Mouse (Mus musculus): Measurements from ENCODE around the gene Med21. TPM values are rescaled to one million over a fixed set of nuclear protein-coding genes. Genes with fewer than 3 reads are reported as not detected.

Med21 gene
- polyA plus RNA-seq, 2 experiments = 44.7 to 65.8 TPM

GRCm38 (mm10) chr6:146686463-146687196 lies 44.3 kb downstream of the Med21 start:
- TF ChIP-seq EP300 (IDR thresholded peaks at IDR 0.05; ENCODE audit: low read depth) = no peak
- TF ChIP-seq CTCF (IDR thresholded peaks at IDR 0.05; ENCODE audit: low read depth) = no peak
- Histone ChIP-seq H3K9ac (replicated peaks) (no peak overlapping the region), H3K9me3 (ENCODE audit: control insufficient read depth, low read length) (no peaks in the 10 kb centered on the region), H3K4me2 (ENCODE audit: low read depth) (no peak overlapping the region), H3K4me3 (ENCODE audit: insufficient read depth in 1 of 2, low read depth in 2 of 2, low read length in 2 of 2) (no peak overlapping the region), H3K4me1 (replicated peaks; ENCODE audit: control insufficient read depth in 2 of 2, insufficient read depth in 2 of 2, low read length in 1 of 2) (peaks cover 0 to 2% of the 10 kb centered on the region in 2 experiments; a peak in 1 of 4 replicates), H3K27ac (no peak overlapping the region), H3K36me3 (replicated peaks; ENCODE audit: control insufficient read depth, insufficient read depth, low read depth) (no peaks in the 10 kb centered on the region), H3K27me3 (ENCODE audit: control insufficient read depth, insufficient read depth, low read length) (no peaks in the 10 kb centered on the region)
- 32% methylated on average over 5 of the region's 5 CpGs for WGBS (ENCODE audit: insufficient replicate concordance)
- ATAC-seq (ENCODE audit: insufficient read depth) (no peak), DNase-seq (ENCODE audit: low read depth in 3 of 3, low spot score in 3 of 3) (no peak)

GRCm38 (mm10) chr6:146688010-146688409 lies 45.7 kb downstream of the Med21 start:
- Histone ChIP-seq H3K27me3 (ENCODE audit: control insufficient read depth, insufficient read depth, low read length) (no peaks in the 10 kb centered on the region), H3K27ac (no peak overlapping the region), H3K9ac (replicated peaks) (no peak overlapping the region), H3K36me3 (replicated peaks; ENCODE audit: control insufficient read depth, insufficient read depth, low read depth) (no peaks in the 10 kb centered on the region), H3K4me2 (ENCODE audit: low read depth) (no peak overlapping the region), H3K4me1 (replicated peaks; ENCODE audit: control insufficient read depth in 2 of 2, insufficient read depth in 2 of 2, low read length in 1 of 2) (peaks cover 0 to 2% of the 10 kb centered on the region in 2 experiments; a peak in 1 of 4 replicates), H3K4me3 (ENCODE audit: insufficient read depth in 1 of 2, low read depth in 2 of 2, low read length in 2 of 2) (no peak overlapping the region), H3K9me3 (ENCODE audit: control insufficient read depth, low read length) (no peaks in the 10 kb centered on the region)
- TF ChIP-seq EP300 (IDR thresholded peaks at IDR 0.05; ENCODE audit: low read depth) (no peak), CTCF (IDR thresholded peaks at IDR 0.05; ENCODE audit: low read depth) (no peak)
- ATAC-seq (ENCODE audit: insufficient read depth) (no peak), DNase-seq (ENCODE audit: low read depth in 3 of 3, low spot score in 3 of 3) (no peak)
- WGBS (ENCODE audit: insufficient replicate concordance) = 57% methylated on average over 7 of the region's 7 CpGs

- 76% methylated on average over 5 of the region's 5 CpGs for WGBS (ENCODE audit: insufficient replicate concordance)
- Histone ChIP-seq H3K36me3 (replicated peaks; ENCODE audit: control insufficient read depth, insufficient read depth, low read depth) (no peaks in the 10 kb centered on the region), H3K9me3 (ENCODE audit: control insufficient read depth, low read length) (no peaks in the 10 kb centered on the region), H3K9ac (replicated peaks) (no peak overlapping the region), H3K4me1 (replicated peaks; ENCODE audit: control insufficient read depth in 2 of 2, insufficient read depth in 2 of 2, low read length in 1 of 2) (peaks cover 0 to 2% of the 10 kb centered on the region in 2 experiments; a peak in 1 of 4 replicates), H3K4me3 (ENCODE audit: insufficient read depth in 1 of 2, low read depth in 2 of 2, low read length in 2 of 2) (no peak overlapping the region), H3K27me3 (ENCODE audit: control insufficient read depth, insufficient read depth, low read length) (no peaks in the 10 kb centered on the region), H3K4me2 (ENCODE audit: low read depth) (no peak overlapping the region), H3K27ac (no peak overlapping the region)
- no peak for TF ChIP-seq CTCF (IDR thresholded peaks at IDR 0.05; ENCODE audit: low read depth)
- TF ChIP-seq EP300 (IDR thresholded peaks at IDR 0.05; ENCODE audit: low read depth) = no peak
- DNase-seq (ENCODE audit: low read depth in 3 of 3, low spot score in 3 of 3) (no peak), ATAC-seq (ENCODE audit: insufficient read depth) (no peak)
Measured at GRCm38 (mm10) chr6:146688861-146689260, 46.5 kb downstream of the Med21 start.

GRCm38 (mm10) chr6:146697767-146698166 lies 55.4 kb downstream of the Med21 start:
- no peak overlapping the region for H3K4me3 ChIP-seq (ENCODE audit: insufficient read depth in 1 of 2, low read depth in 2 of 2, low read length in 2 of 2)
- DNase-seq (ENCODE audit: low read depth in 3 of 3, low spot score in 3 of 3) (no peak), ATAC-seq (ENCODE audit: insufficient read depth) (no peak)
- H3K9ac ChIP-seq (replicated peaks) = no peak overlapping the region
- no peaks in the 10 kb centered on the region for H3K9me3 ChIP-seq (ENCODE audit: control insufficient read depth, low read length)
- no peak overlapping the region for H3K4me2 ChIP-seq (ENCODE audit: low read depth)
- H3K27ac ChIP-seq = no peak overlapping the region
- TF ChIP-seq EP300 (IDR thresholded peaks at IDR 0.05; ENCODE audit: low read depth) = no peak
- no peak for TF ChIP-seq CTCF (IDR thresholded peaks at IDR 0.05; ENCODE audit: low read depth)
- H3K36me3 ChIP-seq (replicated peaks; ENCODE audit: control insufficient read depth, insufficient read depth, low read depth) = no peaks in the 10 kb centered on the region
- no peaks in the 10 kb centered on the region for H3K4me1 ChIP-seq (replicated peaks; ENCODE audit: control insufficient read depth in 2 of 2, insufficient read depth in 2 of 2, low read length in 1 of 2)
- WGBS (ENCODE audit: insufficient replicate concordance) = 43% methylated on average over 5 of the region's 5 CpGs
- H3K27me3 ChIP-seq (ENCODE audit: control insufficient read depth, insufficient read depth, low read length) = no peaks in the 10 kb centered on the region

- 71% methylated on average over 4 of the region's 4 CpGs for WGBS (ENCODE audit: insufficient replicate concordance)
- Histone ChIP-seq H3K4me1 (replicated peaks; ENCODE audit: control insufficient read depth in 2 of 2, insufficient read depth in 2 of 2, low read length in 1 of 2) (no peaks in the 10 kb centered on the region), H3K27ac (no peak overlapping the region), H3K4me3 (ENCODE audit: insufficient read depth in 1 of 2, low read depth in 2 of 2, low read length in 2 of 2) (no peak overlapping the region), H3K4me2 (ENCODE audit: low read depth) (no peak overlapping the region), H3K27me3 (ENCODE audit: control insufficient read depth, insufficient read depth, low read length) (no peaks in the 10 kb centered on the region), H3K36me3 (replicated peaks; ENCODE audit: control insufficient read depth, insufficient read depth, low read depth) (no peaks in the 10 kb centered on the region), H3K9me3 (ENCODE audit: control insufficient read depth, low read length) (no peaks in the 10 kb centered on the region), H3K9ac (replicated peaks) (no peak overlapping the region)
- no peak for DNase-seq (ENCODE audit: low read depth in 3 of 3, low spot score in 3 of 3)
- no peak for ATAC-seq (ENCODE audit: insufficient read depth)
- TF ChIP-seq CTCF (IDR thresholded peaks at IDR 0.05; ENCODE audit: low read depth) (no peak), EP300 (IDR thresholded peaks at IDR 0.05; ENCODE audit: low read depth) (no peak)
Measured at GRCm38 (mm10) chr6:146698376-146698775, 56.0 kb downstream of the Med21 start.

Other genes starting within 250 kb of the Med21 start
- 0.53 and 0.64 TPM in 2 replicates for gene Itpr2, start 140.3 kb upstream of the Med21 start, polyA plus RNA-seq (2012; rRNA removed)
- 1.7 and 2.5 TPM in 2 replicates for gene Itpr2, start 140.3 kb upstream of the Med21 start, polyA plus RNA-seq (2014; fragmentation: Nextera tagmentation; extraction: Ambion mirVana)
- gene Fgfr1op2, start 65.3 kb upstream of the Med21 start, polyA plus RNA-seq (2012; rRNA removed) = 23.3 and 42.1 TPM in 2 replicates
- gene Fgfr1op2, start 65.3 kb upstream of the Med21 start, polyA plus RNA-seq (2014; fragmentation: Nextera tagmentation; extraction: Ambion mirVana) = 92.6 and 99.8 TPM in 2 replicates
- 14.7 and 23.2 TPM in 2 replicates for gene Ints13, start 64.7 kb upstream of the Med21 start, polyA plus RNA-seq (2012; rRNA removed)
- gene Ints13, start 64.7 kb upstream of the Med21 start, polyA plus RNA-seq (2014; fragmentation: Nextera tagmentation; extraction: Ambion mirVana) = 27.8 and 29.0 TPM in 2 replicates
- gene Tm7sf3, start 277 bp downstream of the Med21 start, polyA plus RNA-seq (2012; rRNA removed) = 9.4 and 11.2 TPM in 2 replicates
- 24.8 and 27.6 TPM in 2 replicates for gene Tm7sf3, start 277 bp downstream of the Med21 start, polyA plus RNA-seq (2014; fragmentation: Nextera tagmentation; extraction: Ambion mirVana)
- 1.3 and 1.7 TPM in 2 replicates for gene Stk38l, start 82.4 kb downstream of the Med21 start, polyA plus RNA-seq (2012; rRNA removed)
- gene Stk38l, start 82.4 kb downstream of the Med21 start, polyA plus RNA-seq (2014; fragmentation: Nextera tagmentation; extraction: Ambion mirVana) = 3.8 and 4.4 TPM in 2 replicates
- gene Arntl2, start 153.5 kb downstream of the Med21 start, polyA plus RNA-seq (2012; rRNA removed) = 0.47 and 0.49 TPM in 2 replicates
- gene Arntl2, start 153.5 kb downstream of the Med21 start, polyA plus RNA-seq (2014; fragmentation: Nextera tagmentation; extraction: Ambion mirVana) = 0.08 and 0.10 TPM in 2 replicates
- gene Smco2, start 207.6 kb downstream of the Med21 start, polyA plus RNA-seq (2012; rRNA removed) = not detected in 2 replicates
- gene Smco2, start 207.6 kb downstream of the Med21 start, polyA plus RNA-seq (2014; fragmentation: Nextera tagmentation; extraction: Ambion mirVana) = not detected in 2 replicates
- gene Ppfibp1, start 245.9 kb downstream of the Med21 start, polyA plus RNA-seq (2012; rRNA removed) = 3.9 and 5.2 TPM in 2 replicates
- 7.8 and 9.1 TPM in 2 replicates for gene Ppfibp1, start 245.9 kb downstream of the Med21 start, polyA plus RNA-seq (2014; fragmentation: Nextera tagmentation; extraction: Ambion mirVana)

All from liver, embryonic 14.5 days (tissue).